Mouse (Mus musculus) hindbrain, embryonic 15.5 days (tissue): ENCODE measurements around the gene Lrr1. TPM values are rescaled to one million over a fixed set of nuclear protein-coding genes. Genes with fewer than 3 reads are reported as not detected.

Source experiments
- microRNA-seq: library from miRNA; unstranded; fragments of <30 nt; microRNA quantifications from one replicate; pipeline ENCODE4, GENCODE M21; 2016
- polyA plus RNA-seq: library from polyadenylated mRNA; unstranded; fragments of >200 nt; fragmentation: Nextera tagmentation; extraction: Ambion mirVana; gene quantifications from 2 replicates; pipeline ENCODE4 v1.2.1, GENCODE M21; 2015

The Lrr1 gene
- polyA plus RNA-seq, 1 experiment from 2014 or later, result 5.1 TPM

Small RNA genes lying within 50 kb of the gene (microRNA-seq; reads per million reads assigned to microRNA genes)
- gene Gm47287 (not detected), gene Gm47295 (0.87 reads per million)

Other genes starting within 250 kb of the Lrr1 start
- 1,135 and 1,350 TPM in 2 replicates for gene Rps29, start 9.6 kb upstream of the Lrr1 start, polyA plus RNA-seq
- 332 and 367 TPM in 2 replicates for gene Rpl36al, start 15.3 kb downstream of the Lrr1 start, polyA plus RNA-seq
- gene Mgat2, start 15.3 kb downstream of the Lrr1 start, polyA plus RNA-seq, result 40.4 and 43.5 TPM in 2 replicates
- gene Gm49383, start 28.3 kb downstream of the Lrr1 start, polyA plus RNA-seq, result 14.1 and 15.6 TPM in 2 replicates
- gene Dnaaf2, start 29.6 kb downstream of the Lrr1 start, polyA plus RNA-seq, result 7.3 and 9.2 TPM in 2 replicates
- 10.0 and 12.4 TPM in 2 replicates for gene Gm49384, start 35.5 kb downstream of the Lrr1 start, polyA plus RNA-seq
- gene Pole2, start 59.4 kb downstream of the Lrr1 start, polyA plus RNA-seq, result 5.3 and 6.3 TPM in 2 replicates
- gene Klhdc1, start 72.4 kb downstream of the Lrr1 start, polyA plus RNA-seq, result 16.8 and 17.6 TPM in 2 replicates
- gene Klhdc2, start 127.9 kb downstream of the Lrr1 start, polyA plus RNA-seq, result 273 and 278 TPM in 2 replicates
- 84.0 and 87.4 TPM in 2 replicates for gene Nemf, start 188.4 kb downstream of the Lrr1 start, polyA plus RNA-seq
- 30.8 and 30.9 TPM in 2 replicates for gene Arf6, start 203.3 kb downstream of the Lrr1 start, polyA plus RNA-seq
- gene Gm9887, start 203.6 kb downstream of the Lrr1 start, polyA plus RNA-seq, result 0.89 and 1.5 TPM in 2 replicates